Mouse (Mus musculus) kidney, postnatal 36 days (tissue): Measurements from ENCODE around the gene Tmem132b.
"Not testable (repeated sequence)": the region's sequence is repeated elsewhere in the genome, so short reads cannot be mapped to it uniquely, and the experiment has no call there.

Experiments used
- DNase-seq, 2 experiments: peaks; one replicate each; pipeline ENCODE4 v3.0.0; 2021 to 2022; ENCODE audit warnings: mixed read lengths in 2 of 2

Tmem132b gene

GRCm38 (mm10) chr5:125531634-125532033 is at the start of gene Tmem132b:
Gene Tmem132b, plus strand, starts transcription at chr5:125531774.
- DNase-seq: no peak

GRCm38 (mm10) chr5:125482474-125482873 is 49.1 kb upstream of the Tmem132b start:
- DNase-seq: no peak

- DNase-seq: no peak
Observed at GRCm38 (mm10) chr5:125483712-125484611, 47.6 kb upstream of the Tmem132b start.

- DNase-seq: peak; percentile 39 to 50
Observed at GRCm38 (mm10) chr5:125485031-125485778, 46.4 kb upstream of the Tmem132b start.

DNA sequence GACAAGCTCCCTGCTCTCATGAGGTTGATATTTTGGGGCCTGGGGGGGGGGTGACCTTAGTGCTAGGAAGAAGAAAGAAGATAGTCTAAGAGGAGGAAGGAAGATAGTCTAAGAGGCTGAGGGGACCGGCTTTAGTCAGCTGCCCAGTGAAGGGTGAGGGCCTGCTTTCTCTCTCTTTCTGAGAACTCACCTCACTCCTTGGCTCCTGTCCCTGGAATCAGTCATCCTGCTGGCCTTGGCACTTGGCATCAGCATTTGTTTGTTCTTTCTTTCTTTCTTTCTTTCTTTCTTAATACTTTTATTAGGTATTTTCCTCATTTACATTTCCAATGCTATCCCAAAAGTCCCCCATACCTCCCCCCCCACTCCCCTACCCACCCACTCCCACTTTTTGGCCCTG is 45.5 kb upstream of the Tmem132b start:
- peak in 1 of 2 experiments; percentile 60 for DNase-seq

DNA sequence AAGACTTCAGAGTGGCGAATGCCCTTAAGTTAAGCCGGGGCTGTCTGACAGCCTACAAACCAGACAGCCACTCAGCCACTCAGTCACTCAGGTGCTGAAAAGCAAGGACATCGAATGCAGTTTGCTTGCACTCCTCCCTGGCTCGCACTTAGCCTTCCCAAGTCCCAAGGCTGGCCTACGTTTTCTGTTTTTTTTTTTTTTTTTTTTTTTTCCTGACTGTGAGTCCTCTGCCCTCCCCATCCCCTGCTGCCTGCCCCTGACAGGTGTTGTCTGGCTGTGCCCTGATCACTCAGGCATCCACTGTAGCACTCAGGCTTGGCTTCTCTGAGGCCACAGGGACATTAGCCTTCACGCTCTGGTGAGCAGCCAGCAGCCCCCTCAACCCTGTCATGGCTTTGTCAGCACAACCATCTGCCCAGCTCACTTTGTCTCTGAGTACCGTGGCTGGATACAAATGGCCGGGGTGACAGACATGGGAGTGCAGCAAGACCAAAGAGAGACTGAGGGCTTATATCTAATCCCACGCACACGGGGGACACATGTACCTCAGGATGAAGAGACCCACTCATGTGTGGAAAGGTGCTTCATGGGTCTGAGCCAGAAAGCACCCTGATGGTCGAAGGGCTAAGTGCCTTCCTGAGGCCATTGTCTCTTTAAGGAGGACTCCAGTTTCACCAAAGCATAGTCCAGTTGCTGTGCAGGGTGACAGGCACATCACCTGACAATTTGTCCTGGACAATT is 44.0 kb upstream of the Tmem132b start:
- DNase-seq: peak; percentile 89 to 91

GRCm38 (mm10) chr5:125488116-125488455 is 43.5 kb upstream of the Tmem132b start:
- peak; percentile 35 to 52 for DNase-seq

GRCm38 (mm10) chr5:125488953-125489352 is 42.6 kb upstream of the Tmem132b start:
- not testable (repeated sequence) for DNase-seq

DNA sequence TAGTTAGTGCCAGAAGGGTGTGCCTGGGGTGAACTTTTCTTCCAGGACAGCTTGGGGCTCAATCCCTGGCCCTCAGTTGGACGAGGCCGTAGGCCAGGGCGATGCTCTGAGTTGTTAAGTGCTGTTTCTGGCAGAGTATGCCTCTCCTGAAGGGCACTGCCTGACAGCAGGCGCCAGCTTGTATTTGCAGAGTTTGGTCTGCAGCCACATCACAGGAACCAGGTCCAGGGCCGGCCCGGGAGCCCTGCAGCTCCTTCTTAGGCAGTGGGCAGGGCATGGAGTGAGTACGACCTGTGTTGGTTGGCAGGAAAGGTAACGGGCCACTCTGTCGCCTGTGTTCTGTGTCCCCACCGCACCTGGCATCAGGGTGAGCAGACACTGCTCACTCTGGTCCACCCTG is 40.5 kb upstream of the Tmem132b start:
- DNase-seq: no peak

GRCm38 (mm10) chr5:125492379-125493092 is 39.0 kb upstream of the Tmem132b start:
- no peak for DNase-seq

GRCm38 (mm10) chr5:125493093-125493423 is 38.5 kb upstream of the Tmem132b start:
- DNase-seq: no peak

GRCm38 (mm10) chr5:125495655-125496054 is 35.9 kb upstream of the Tmem132b start:
- DNase-seq: peak; percentile 54 to 80

GRCm38 (mm10) chr5:125497821-125498600 is 33.6 kb upstream of the Tmem132b start:
- peak; percentile 57 to 79 for DNase-seq

DNA sequence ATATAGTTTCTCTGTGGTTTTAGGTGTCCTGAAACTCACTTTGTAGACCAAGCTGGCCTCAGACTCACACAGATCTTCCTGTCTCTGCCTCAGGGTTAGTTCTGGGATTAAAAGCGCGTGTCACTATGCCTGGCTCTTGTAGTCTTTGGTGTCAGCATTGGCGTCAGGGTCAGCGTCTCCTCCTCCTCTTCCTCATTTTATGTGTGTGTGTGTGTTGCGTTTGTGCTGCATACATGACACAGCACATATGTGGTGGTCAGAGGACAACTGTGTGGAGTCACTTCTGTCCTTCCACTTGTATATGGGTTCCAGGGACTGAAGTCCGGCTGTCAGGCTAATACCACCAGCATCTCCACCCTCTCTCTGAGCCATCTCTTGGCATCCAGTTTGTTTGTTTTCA is 30.1 kb upstream of the Tmem132b start:
- no peak for DNase-seq

DNA sequence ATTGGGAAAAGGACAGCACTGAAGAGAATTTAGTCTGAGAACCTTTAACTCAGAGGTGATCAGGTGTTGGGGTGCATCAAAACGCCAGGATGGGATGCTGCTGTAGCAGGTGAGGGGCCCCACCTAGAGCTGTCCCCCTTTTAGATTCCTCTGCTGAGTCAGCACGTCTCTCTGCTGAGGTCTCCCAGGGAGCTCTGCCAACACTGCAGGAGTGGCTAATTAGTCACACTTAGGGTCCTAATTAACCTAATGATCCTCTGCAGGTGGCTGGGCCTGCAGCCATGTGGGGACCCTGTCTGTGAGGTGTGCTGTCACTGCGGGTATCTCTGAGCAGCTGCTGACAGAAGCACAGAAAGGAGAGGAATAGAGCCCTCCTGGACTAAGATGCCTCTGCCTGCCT is 29.4 kb upstream of the Tmem132b start:
- no peak for DNase-seq

DNA sequence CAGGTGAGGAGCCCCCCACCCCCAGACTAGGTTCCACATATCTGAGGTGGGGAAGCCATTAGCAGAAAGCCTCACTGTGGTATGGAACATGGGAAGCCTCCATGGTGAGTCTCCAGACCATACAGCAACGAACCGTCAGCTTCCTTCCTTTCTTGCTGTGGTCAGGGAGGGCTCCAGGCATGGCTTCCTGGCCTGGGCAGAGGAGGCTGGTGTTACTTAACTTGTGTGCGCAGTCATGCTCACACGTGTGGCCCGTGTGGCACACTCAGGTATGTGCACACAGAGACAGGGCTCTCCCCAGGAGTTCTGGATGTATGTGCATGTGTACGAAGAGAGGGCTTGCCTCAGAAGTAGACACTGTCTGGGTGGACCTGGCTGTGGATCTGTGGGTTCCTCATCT is 27.9 kb upstream of the Tmem132b start:
- DNase-seq: no peak

GRCm38 (mm10) chr5:125504692-125505091 is 26.9 kb upstream of the Tmem132b start:
- DNase-seq: no peak

DNA sequence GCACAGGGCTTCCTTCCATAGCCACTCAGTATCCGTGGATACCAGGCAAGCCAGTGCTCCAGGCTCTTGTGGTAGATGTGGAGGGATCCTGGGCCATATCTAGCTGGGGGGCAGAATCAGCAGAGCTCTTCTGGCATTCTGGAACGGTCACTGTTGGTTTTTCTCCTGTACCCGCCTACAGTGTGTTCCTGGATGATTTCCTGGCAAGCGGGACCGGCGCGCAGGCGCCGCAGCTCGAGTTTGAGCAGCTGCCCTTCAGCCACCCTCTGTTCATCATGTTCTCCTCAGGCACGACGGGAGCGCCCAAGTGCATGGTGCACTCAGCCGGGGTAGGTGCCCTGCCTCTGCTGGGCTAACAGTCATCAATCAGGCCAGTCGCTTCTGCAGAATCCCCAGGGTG is 25.6 kb upstream of the Tmem132b start:
- no peak for DNase-seq

DNA sequence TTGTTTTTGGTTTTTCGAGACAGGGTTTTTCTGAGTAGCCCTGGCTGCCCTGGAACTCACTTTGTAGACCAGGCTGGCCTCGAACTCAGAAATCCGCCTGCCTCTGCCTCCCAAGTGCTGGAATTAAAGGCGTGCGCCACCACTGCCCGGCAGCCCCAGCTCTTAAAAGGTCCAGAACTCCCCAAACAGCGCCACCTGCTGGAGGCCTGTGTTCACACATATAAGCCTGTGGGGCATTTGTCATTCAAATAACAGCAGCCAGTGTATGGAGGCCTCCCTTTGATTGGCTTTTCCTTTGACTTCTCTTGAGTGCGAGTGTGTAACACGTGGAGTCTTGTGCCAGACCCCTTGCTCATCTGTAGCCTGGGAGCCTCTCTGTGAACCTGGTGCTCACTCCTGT is 24.0 kb upstream of the Tmem132b start:
- DNase-seq: peak in 1 of 2 experiments; percentile 60

DNA sequence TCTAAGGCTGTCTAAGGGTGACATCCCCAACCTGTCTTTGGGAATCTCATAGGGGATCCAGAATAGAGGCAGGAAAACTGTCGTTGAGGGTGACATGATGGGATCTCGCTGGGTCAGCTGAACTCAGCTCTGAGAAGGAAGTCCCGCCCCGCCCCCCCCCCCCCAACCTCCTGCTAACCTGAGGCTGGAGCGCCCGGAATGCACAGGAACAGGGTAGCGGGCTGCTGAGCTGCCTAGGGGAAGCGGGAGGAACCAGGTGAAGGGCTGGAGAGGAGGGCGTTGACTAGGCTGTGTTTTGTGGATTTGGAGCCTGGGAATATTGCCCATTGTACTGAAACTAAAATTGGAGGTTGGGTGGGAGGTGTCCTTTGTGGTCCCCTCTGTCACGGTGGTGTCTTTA is 23.6 kb upstream of the Tmem132b start:
- no peak for DNase-seq

DNA sequence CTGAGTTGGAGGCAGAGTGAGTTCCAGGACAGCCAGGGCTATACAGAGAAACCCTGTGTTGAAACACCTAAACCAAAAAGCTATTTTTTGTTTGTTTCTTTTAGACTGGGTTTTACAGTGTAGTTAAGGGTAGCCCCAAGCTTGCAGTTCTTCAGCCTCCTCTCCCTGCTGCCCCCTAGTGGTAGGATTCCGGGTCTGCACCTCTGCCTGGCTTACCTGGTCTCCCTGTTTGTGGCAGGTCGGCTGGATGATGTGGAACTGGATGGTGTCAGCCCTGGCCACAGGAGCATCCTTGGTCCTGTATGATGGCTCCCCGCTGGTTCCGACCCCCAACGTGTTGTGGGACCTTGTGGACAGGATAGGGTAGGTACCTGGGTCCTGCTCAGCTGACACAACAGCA is 22.0 kb upstream of the Tmem132b start:
- peak; percentile 49 to 72 for DNase-seq

GRCm38 (mm10) chr5:125515006-125515405 is 16.6 kb upstream of the Tmem132b start:
- DNase-seq: peak in 1 of 2 experiments; percentile 3
